Mouse (Mus musculus) cortical plate, adult 2 months (tissue): ENCODE measurements around the gene Hoxb5.

Experiments used
- CTCF ChIP-seq: fragments of 200-500 bp; IDR thresholded peaks from 2 replicates; pipeline ENCODE4 v1.5.1; 2011; ENCODE audit warnings: mild to moderate bottlenecking, control low read depth, low read length; ENCODE audit not compliant: insufficient read depth; ENCODE audit errors: extremely low read depth
- POLR2A ChIP-seq: fragments of 200-500 bp; IDR thresholded peaks from 2 replicates; pipeline ENCODE4 v1.6.1; 2011; ENCODE audit warnings: mild to moderate bottlenecking, low read length, control low read depth; ENCODE audit not compliant: insufficient read depth; ENCODE audit errors: extremely low read depth

DNA sequence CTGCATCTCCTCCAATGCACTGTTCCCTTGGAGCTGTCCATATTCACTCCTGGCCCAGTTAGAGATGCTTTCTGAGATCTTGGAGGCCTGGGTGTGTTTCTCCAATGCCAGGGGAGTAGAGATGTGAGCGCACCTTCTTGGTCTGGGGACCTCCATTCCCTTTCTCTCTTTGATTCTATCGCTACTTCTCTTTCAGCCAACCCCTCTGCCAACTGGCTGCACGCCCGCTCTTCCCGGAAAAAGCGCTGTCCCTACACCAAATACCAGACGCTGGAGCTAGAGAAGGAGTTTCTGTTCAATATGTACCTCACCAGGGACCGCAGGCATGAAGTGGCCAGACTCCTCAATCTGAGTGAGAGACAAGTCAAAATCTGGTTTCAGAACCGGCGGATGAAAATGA lies 28.7 kb upstream of the Hoxb5 start:
- TF ChIP-seq CTCF (no peak), POLR2A (no peak)
